Mouse (Mus musculus) T-helper 1 cell (primary cell): ENCODE measurements at regions not wholly inside any gene's neighbourhood (a gene's known extent, or its start where the extent isn't known, plus 50 kb on each side); places are given as distances from the start of the nearest gene placed in this dataset.

ENCODE experiments used
- in situ Hi-C: fragments of 300-600 bp; cut with MboI, MseI; formaldehyde crosslinking; loops from one replicate; pipeline ENCODE4 v1.15.1; 2025; ENCODE audit warnings: high pct_unique_total_duplicates

- in situ Hi-C loops, result loop anchor here (10.0 to 25.0 kb wide), 3 partner anchors 121 to 707 kb away; no protein-coding TSS in a partner anchor
These were observed 233.5 kb upstream of the Gm12887 start for GRCm38 (mm10) chr4:121855255-121855865.
